Mouse (Mus musculus): ENCODE results near the gene Smad3. TPM values are rescaled to one million over a fixed set of nuclear protein-coding genes. Genes with fewer than 3 reads are reported as not detected.

Gene Smad3
- polyA plus RNA-seq, 1 experiment = 2.8 TPM

GRCm38 (mm10) chr9:63776735-63777134 lies 18.9 kb upstream of the Smad3 start:
- Histone ChIP-seq H3K9me3 (no peaks in the 10 kb centered on the region), H3K27me3 (replicated peaks) (peaks cover 43% of the 10 kb centered on the region), H3K4me3 (replicated peaks) (no peak overlapping the region), H3K4me1 (peaks cover 46% of the 10 kb centered on the region), H3K36me3 (replicated peaks; ENCODE audit: low read length) (no peaks in the 10 kb centered on the region)
- TF ChIP-seq FLI1 (IDR thresholded peaks at IDR 0.05; ENCODE audit: low read length) (no peak), GATA1 (IDR thresholded peaks at IDR 0.05; ENCODE audit: borderline replicate concordance, low read length) (no peak)

- H3K4me3 ChIP-seq (replicated peaks) = no peak overlapping the region
These were observed 17.2 kb upstream of the Smad3 start for GRCm38 (mm10) chr9:63774854-63775483.

GRCm38 (mm10) chr9:63772452-63772851 lies 14.7 kb upstream of the Smad3 start:
- no peak overlapping the region for H3K4me3 ChIP-seq (replicated peaks)
- TF ChIP-seq GATA1 (IDR thresholded peaks at IDR 0.05; ENCODE audit: borderline replicate concordance, low read length) (no peak), FLI1 (IDR thresholded peaks at IDR 0.05; ENCODE audit: low read length) (no peak)
- no peaks in the 10 kb centered on the region for H3K36me3 ChIP-seq (replicated peaks; ENCODE audit: low read length)

More at GRCm38 (mm10) chr9:63774854-63775483, 17.2 kb upstream of the Smad3 start:
- H3K9me3 ChIP-seq = no peaks in the 10 kb centered on the region
- H3K4me1 ChIP-seq = peaks cover 28% of the 10 kb centered on the region
- TF ChIP-seq FLI1 (IDR thresholded peaks at IDR 0.05; ENCODE audit: low read length) (no peak), GATA1 (IDR thresholded peaks at IDR 0.05; ENCODE audit: borderline replicate concordance, low read length) (no peak)
- no peaks in the 10 kb centered on the region for H3K36me3 ChIP-seq (replicated peaks; ENCODE audit: low read length)
- H3K27me3 ChIP-seq (replicated peaks) = peaks cover 44% of the 10 kb centered on the region

GRCm38 (mm10) chr9:63771676-63772075 lies 13.9 kb upstream of the Smad3 start:
- Histone ChIP-seq H3K36me3 (replicated peaks; ENCODE audit: low read length) (no peaks in the 10 kb centered on the region), H3K4me1 (peaks cover 22% of the 10 kb centered on the region), H3K4me3 (replicated peaks) (no peak overlapping the region), H3K9me3 (peaks cover 15% of the 10 kb centered on the region), H3K27me3 (replicated peaks) (peaks cover 31% of the 10 kb centered on the region)
- TF ChIP-seq GATA1 (IDR thresholded peaks at IDR 0.05; ENCODE audit: borderline replicate concordance, low read length) = no peak
- TF ChIP-seq FLI1 (IDR thresholded peaks at IDR 0.05; ENCODE audit: low read length) = no peak

More at GRCm38 (mm10) chr9:63772452-63772851, 14.7 kb upstream of the Smad3 start:
- Histone ChIP-seq H3K27me3 (replicated peaks) (peaks cover 33% of the 10 kb centered on the region), H3K9me3 (peaks cover 15% of the 10 kb centered on the region), H3K4me1 (peaks cover 19% of the 10 kb centered on the region)

GRCm38 (mm10) chr9:63761367-63762094 lies 3.7 kb upstream of the Smad3 start:
- no peak overlapping the region for H3K4me3 ChIP-seq (replicated peaks)
- TF ChIP-seq FLI1 (IDR thresholded peaks at IDR 0.05; ENCODE audit: low read length) (no peak), GATA1 (IDR thresholded peaks at IDR 0.05; ENCODE audit: borderline replicate concordance, low read length) (no peak)
- H3K27me3 ChIP-seq (replicated peaks) = peaks cover 6% of the 10 kb centered on the region
- H3K36me3 ChIP-seq (replicated peaks; ENCODE audit: low read length) = peaks cover 8% of the 10 kb centered on the region
- peaks cover 29% of the 10 kb centered on the region for H3K4me1 ChIP-seq
- peaks cover 15% of the 10 kb centered on the region for H3K9me3 ChIP-seq

- TF ChIP-seq GATA1 (IDR thresholded peaks at IDR 0.05; ENCODE audit: borderline replicate concordance, low read length) (no peak), FLI1 (IDR thresholded peaks at IDR 0.05; ENCODE audit: low read length) (no peak)
These were observed 3.0 kb upstream of the Smad3 start for GRCm38 (mm10) chr9:63760783-63761182.

GRCm38 (mm10) chr9:63759973-63760722 lies 2.4 kb upstream of the Smad3 start:
- TF ChIP-seq GATA1 (IDR thresholded peaks at IDR 0.05; ENCODE audit: borderline replicate concordance, low read length) (no peak), FLI1 (IDR thresholded peaks at IDR 0.05; ENCODE audit: low read length) (no peak)
- peaks cover 13% of the 10 kb centered on the region for H3K36me3 ChIP-seq (replicated peaks; ENCODE audit: low read length)
- H3K9me3 ChIP-seq = peaks cover 12% of the 10 kb centered on the region
- peaks cover 6% of the 10 kb centered on the region for H3K27me3 ChIP-seq (replicated peaks)
- H3K4me1 ChIP-seq = peaks cover 43% of the 10 kb centered on the region
- peak overlapping the region; percentile 99 for H3K4me3 ChIP-seq (replicated peaks)

More at GRCm38 (mm10) chr9:63760783-63761182, 3.0 kb upstream of the Smad3 start:
- peaks cover 37% of the 10 kb centered on the region for H3K4me1 ChIP-seq
- no peak overlapping the region for H3K4me3 ChIP-seq (replicated peaks)
- H3K27me3 ChIP-seq (replicated peaks) = peaks cover 6% of the 10 kb centered on the region
- peaks cover 8% of the 10 kb centered on the region for H3K36me3 ChIP-seq (replicated peaks; ENCODE audit: low read length)
- peaks cover 15% of the 10 kb centered on the region for H3K9me3 ChIP-seq

- H3K4me3 ChIP-seq (replicated peaks) = peak overlapping the region; percentile 99
- peaks cover 26% of the 10 kb centered on the region for H3K36me3 ChIP-seq (replicated peaks; ENCODE audit: low read length)
These were observed 1.0 kb upstream of the Smad3 start for GRCm38 (mm10) chr9:63758641-63759391.

GRCm38 (mm10) chr9:63757462-63757772 lies 377 bp downstream of the Smad3 start:
- no peak for TF ChIP-seq GATA1 (IDR thresholded peaks at IDR 0.05; ENCODE audit: borderline replicate concordance, low read length)
- TF ChIP-seq FLI1 (IDR thresholded peaks at IDR 0.05; ENCODE audit: low read length) = no peak
- Histone ChIP-seq H3K9me3 (peaks cover 9% of the 10 kb centered on the region), H3K36me3 (replicated peaks; ENCODE audit: low read length) (peaks cover 36% of the 10 kb centered on the region), H3K4me1 (peaks cover 61% of the 10 kb centered on the region), H3K4me3 (replicated peaks) (peak overlapping the region; percentile 99), H3K27me3 (replicated peaks) (no peaks in the 10 kb centered on the region)

More at GRCm38 (mm10) chr9:63758641-63759391, 1.0 kb upstream of the Smad3 start:
- Histone ChIP-seq H3K9me3 (peaks cover 9% of the 10 kb centered on the region), H3K4me1 (peaks cover 56% of the 10 kb centered on the region), H3K27me3 (replicated peaks) (peaks cover 1% of the 10 kb centered on the region)
- TF ChIP-seq FLI1 (IDR thresholded peaks at IDR 0.05; ENCODE audit: low read length) (no peak), GATA1 (IDR thresholded peaks at IDR 0.05; ENCODE audit: borderline replicate concordance, low read length) (no peak)
